Mouse (Mus musculus) forebrain, embryonic 16.5 days (tissue): Measurements from ENCODE around the gene Mapre3. TPM values are rescaled to one million over a fixed set of nuclear protein-coding genes. Genes with fewer than 3 reads are reported as not detected.

ENCODE experiments used
- ATAC-seq: fragments of 200-750 bp; cut with Nextera tagmentation; 2 replicates; pipeline ENCODE4 v1.8.0; 2017; ENCODE audit warnings: mild to moderate bottlenecking, moderate library complexity
- H3K27ac ChIP-seq: fragments of 300-500 bp; sonication (generic); 2 replicates; pipeline ENCODE4 v1.5.1; 2014; ENCODE audit warnings: low read length, control low read depth
- H3K27me3 ChIP-seq: fragments of 300-500 bp; sonication (generic); replicated peaks from 2 replicates; pipeline ENCODE4 v1.6.1; 2014; ENCODE audit warnings: low read length; ENCODE audit not compliant: control insufficient read depth, insufficient read depth
- H3K36me3 ChIP-seq: fragments of 300-500 bp; sonication (generic); 2 replicates; pipeline ENCODE4 v1.6.1; 2014; ENCODE audit not compliant: control insufficient read depth, insufficient read depth
- H3K4me1 ChIP-seq: fragments of 300-500 bp; sonication (generic); replicated peaks from 2 replicates; pipeline ENCODE4 v1.6.1; 2014; ENCODE audit warnings: low read length; ENCODE audit not compliant: control insufficient read depth, insufficient read depth
- H3K4me2 ChIP-seq: fragments of 300-500 bp; sonication (generic); 2 replicates; pipeline ENCODE4 v1.6.1; 2014; ENCODE audit warnings: mild to moderate bottlenecking, low read length, control low read depth
- H3K4me3 ChIP-seq: fragments of 300-500 bp; sonication (generic); replicated peaks from 2 replicates; pipeline ENCODE4 v1.5.1; 2014; ENCODE audit warnings: mild to moderate bottlenecking, low read length, control low read depth
- H3K9ac ChIP-seq: fragments of 300-500 bp; sonication (generic); replicated peaks from 2 replicates; pipeline ENCODE4 v1.6.1; 2014; ENCODE audit warnings: low read depth, low read length, control low read depth
- H3K9me3 ChIP-seq: fragments of 300-500 bp; sonication (generic); 2 replicates; pipeline ENCODE4 v1.6.1; 2016; ENCODE audit warnings: low read length; ENCODE audit not compliant: control insufficient read depth
- WGBS: fragments of 180-500 bp; shearing (Covaris S2); extraction: QIAGEN DNeasy Blood & Tissue Kit; methylation state at CpG from one replicate; pipeline ENCODE4 v1.1.7; 2014; 5-methylcytosine and 5-hydroxymethylcytosine counted together
- polyA plus RNA-seq: library from polyadenylated mRNA; unstranded; fragments of >200 nt; fragmentation: Nextera tagmentation; extraction: Ambion mirVana; gene quantifications from 2 replicates; pipeline ENCODE4 v1.2.1, GENCODE M21; 2015

Mapre3 gene
- polyA plus RNA-seq, 1 experiment from 2014 or later: 118 TPM

DNA sequence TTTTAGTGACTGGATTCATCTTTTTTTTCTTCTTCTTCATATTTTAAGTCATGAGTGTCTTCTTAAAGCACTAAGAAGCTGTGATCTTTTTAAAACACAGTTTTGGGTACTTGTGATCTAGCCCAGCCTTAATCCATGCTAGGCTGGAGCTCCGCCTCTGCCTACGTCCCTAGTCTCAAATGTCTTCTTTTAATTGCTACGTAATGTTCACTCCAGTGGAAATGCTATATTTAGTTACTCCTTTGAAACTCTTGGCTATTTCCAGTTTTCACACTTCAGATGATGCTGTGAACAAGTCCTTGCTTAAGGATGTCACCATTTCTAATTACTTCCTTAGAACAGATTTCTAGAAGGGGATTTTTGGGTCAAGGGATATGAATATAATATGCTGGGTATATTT is 24.4 kb upstream of the Mapre3 start:
- no peaks in the 10 kb centered on the region for H3K9me3 ChIP-seq
- no peak overlapping the region for H3K4me2 ChIP-seq
- 67% methylated on average over 3 of the region's 3 CpGs for WGBS
- H3K4me1 ChIP-seq: no peaks in the 10 kb centered on the region
- no peaks in the 10 kb centered on the region for H3K27me3 ChIP-seq
- H3K36me3 ChIP-seq: peaks cover 57% of the 10 kb centered on the region
- no peak overlapping the region for H3K9ac ChIP-seq
- no peak overlapping the region for H3K4me3 ChIP-seq
- 0 out of 2 replicates have a peak, but pooled peaks have one; percentile 25 for ATAC-seq
- H3K27ac ChIP-seq: no peak overlapping the region

DNA sequence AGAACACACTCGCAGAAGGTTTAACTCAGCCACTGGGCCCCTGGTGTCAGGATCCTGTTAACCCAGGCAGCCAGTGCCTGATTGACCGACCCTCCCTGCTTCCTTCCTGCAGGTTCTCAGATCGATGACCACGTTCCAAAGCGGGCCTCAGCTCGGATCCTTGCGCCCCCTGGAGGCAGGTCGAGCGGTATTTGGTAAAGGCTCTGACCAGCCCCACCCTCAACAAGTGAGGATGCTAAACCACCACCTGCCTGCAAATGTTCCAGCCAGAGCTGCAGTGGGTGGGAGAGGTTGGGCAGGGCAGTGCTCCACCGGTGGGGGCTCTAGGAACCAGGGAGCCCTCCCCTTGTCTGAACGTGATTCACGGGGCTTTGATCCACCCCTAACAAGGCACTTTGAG is 18.3 kb upstream of the Mapre3 start:
- H3K27ac ChIP-seq: no peak overlapping the region
- peak; percentile 39 for ATAC-seq
- no peak overlapping the region for H3K4me2 ChIP-seq
- 17% methylated on average over 12 of the region's 12 CpGs for WGBS
- H3K4me1 ChIP-seq: peaks cover 4% of the 10 kb centered on the region; the same call in 1 of the 2 replicates
- peaks cover 35% of the 10 kb centered on the region for H3K36me3 ChIP-seq
- H3K9ac ChIP-seq: no peak overlapping the region
- H3K9me3 ChIP-seq: no peaks in the 10 kb centered on the region
- no peaks in the 10 kb centered on the region for H3K27me3 ChIP-seq
- H3K4me3 ChIP-seq: no peak overlapping the region

DNA sequence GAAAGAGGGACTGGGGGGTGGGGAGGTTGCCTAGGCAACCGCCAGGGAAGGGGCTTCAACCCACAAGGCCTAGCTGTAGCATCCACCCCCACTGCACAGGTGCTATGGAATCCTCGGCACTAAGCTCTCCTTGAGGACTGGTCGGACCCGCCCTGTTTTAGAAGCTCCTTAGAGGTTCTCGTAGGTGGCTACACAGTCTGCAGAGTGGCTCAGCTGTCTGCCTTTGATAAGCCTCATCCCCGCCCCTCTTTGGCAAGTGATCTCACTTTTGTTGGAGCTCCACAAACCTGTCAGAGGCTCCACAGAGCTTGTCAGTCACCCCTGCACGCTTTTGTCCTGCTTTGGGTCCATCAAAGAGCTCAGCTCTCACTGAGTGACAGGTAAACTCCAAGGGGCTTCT is 17.0 kb upstream of the Mapre3 start:
- Histone ChIP-seq H3K9me3 (no peaks in the 10 kb centered on the region), H3K4me1 (peaks cover 4% of the 10 kb centered on the region; the same call in 1 of the 2 replicates), H3K27me3 (no peaks in the 10 kb centered on the region), H3K9ac (no peak overlapping the region), H3K4me2 (no peak overlapping the region), H3K36me3 (peaks cover 23% of the 10 kb centered on the region), H3K4me3 (no peak overlapping the region), H3K27ac (no peak overlapping the region)
- peak; percentile 62 for ATAC-seq
- 47% methylated on average over 7 of the region's 7 CpGs for whole genome bisulfite sequencing

DNA sequence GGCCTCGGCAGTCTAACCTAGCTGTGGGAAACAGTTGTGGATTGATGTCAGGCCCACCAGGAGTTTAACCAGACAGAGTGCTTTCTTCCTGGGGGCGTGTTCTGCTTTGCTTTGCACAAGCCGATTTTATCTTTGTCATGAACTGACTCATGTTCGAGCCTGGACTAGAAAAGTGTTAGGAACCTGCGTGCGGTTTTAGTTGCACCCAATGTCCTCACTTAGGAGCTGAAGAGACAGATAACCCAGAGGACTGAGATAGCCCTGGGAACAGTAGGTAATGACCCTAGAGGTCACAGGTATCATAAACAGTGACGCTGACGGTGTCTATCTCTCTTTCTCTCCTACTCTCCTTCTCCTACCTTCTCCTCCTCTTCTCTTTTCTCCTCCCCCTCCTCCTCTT is 16.5 kb upstream of the Mapre3 start:
- peaks cover 19% of the 10 kb centered on the region for H3K36me3 ChIP-seq
- no peak for ATAC-seq
- H3K4me3 ChIP-seq: no peak overlapping the region
- no peak overlapping the region for H3K27ac ChIP-seq
- no peaks in the 10 kb centered on the region for H3K27me3 ChIP-seq
- no peaks in the 10 kb centered on the region for H3K9me3 ChIP-seq
- H3K4me2 ChIP-seq: no peak overlapping the region
- peaks cover 4% of the 10 kb centered on the region; the same call in 1 of the 2 replicates for H3K4me1 ChIP-seq
- no peak overlapping the region for H3K9ac ChIP-seq
- WGBS: 84% methylated on average over 8 of the region's 8 CpGs

DNA sequence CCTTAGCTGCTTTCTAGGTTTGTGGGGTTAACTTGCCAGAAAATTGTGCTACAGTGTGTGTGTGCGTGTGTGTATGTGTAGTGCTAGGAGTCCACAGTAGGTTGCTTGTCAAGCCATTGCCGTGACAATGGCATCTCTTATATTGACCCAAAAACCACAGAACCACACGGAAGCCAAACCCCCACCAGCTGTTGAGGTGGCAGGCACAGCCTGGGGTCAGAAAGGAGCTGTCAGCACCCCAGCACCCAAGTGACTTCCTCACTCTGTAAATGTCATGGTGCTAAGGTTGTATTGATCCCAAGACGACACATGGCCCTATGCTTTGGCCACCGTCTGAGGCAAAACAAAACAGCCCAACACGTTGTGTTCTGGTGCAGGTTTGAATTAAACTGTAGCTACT is 15.5 kb upstream of the Mapre3 start:
- peaks cover 10% of the 10 kb centered on the region for H3K36me3 ChIP-seq
- H3K27me3 ChIP-seq: no peaks in the 10 kb centered on the region
- WGBS: 89% methylated on average over 6 of the region's 6 CpGs
- no peak for ATAC-seq
- H3K4me1 ChIP-seq: peaks cover 4% of the 10 kb centered on the region; the same call in 1 of the 2 replicates
- H3K4me2 ChIP-seq: no peak overlapping the region
- no peak overlapping the region for H3K9ac ChIP-seq
- no peak overlapping the region for H3K4me3 ChIP-seq
- no peaks in the 10 kb centered on the region for H3K9me3 ChIP-seq
- no peak overlapping the region for H3K27ac ChIP-seq

DNA sequence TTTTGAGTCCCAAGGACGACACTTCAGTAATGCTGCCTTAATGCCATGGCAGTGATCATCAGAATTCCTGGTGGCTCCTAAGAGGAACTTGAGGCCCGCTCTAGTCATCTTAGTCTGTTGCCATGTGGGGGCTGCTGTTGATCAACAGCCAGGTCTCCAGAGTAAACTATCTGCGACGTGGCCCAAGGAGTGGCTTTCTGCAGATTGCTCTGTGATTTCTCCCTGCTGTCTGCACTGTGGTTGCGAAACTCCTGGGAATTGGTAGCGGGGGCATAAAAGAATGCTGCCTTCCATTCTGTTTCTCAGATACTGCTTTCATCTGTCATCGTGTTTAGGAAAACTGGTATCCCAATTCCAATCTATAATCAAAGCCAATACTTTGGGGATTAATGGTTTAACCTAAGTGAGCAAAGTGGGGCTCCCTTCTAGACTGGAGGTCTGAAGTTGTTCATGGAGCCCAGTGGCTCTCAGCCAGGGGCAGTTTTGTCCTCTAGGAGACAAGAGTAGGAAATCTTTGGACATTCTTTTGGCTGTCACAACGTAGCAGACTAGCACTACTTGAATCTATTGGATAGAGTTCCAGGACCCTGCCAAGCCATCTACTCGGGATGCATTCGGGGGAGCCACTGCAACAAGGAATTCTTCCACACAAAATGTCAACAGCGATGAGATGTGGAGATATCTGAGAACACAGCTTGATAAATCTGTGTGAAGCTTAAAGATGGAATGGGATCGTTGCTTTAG is 11.5 kb upstream of the Mapre3 start:
- no peak for ATAC-seq
- 81% methylated on average over 12 of the region's 12 CpGs for WGBS
- H3K4me3 ChIP-seq: no peak overlapping the region

DNA sequence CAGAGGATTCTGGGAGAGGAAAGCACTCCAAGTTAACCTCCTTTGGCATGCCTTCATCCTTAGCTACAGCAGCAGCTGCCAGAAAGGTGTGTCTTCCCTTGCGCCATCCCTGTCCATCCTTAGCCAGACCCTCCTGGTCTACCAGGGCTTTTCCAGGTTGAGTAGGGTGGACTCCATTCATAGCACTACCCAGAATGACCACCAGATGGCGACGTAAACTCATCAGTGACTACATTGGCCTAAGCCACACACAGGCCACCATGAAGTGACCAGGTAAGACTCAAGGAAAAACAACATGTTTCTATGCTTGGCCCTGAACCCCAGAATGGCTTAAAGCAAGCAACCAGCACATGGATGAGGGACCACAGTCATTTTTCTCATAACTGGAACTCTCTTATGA is 8.3 kb upstream of the Mapre3 start:
- Histone ChIP-seq H3K27ac (no peak overlapping the region), H3K4me3 (no peak overlapping the region), H3K27me3 (no peaks in the 10 kb centered on the region), H3K9me3 (no peaks in the 10 kb centered on the region), H3K9ac (no peak overlapping the region), H3K4me2 (no peak overlapping the region), H3K36me3 (no peaks in the 10 kb centered on the region), H3K4me1 (no peaks in the 10 kb centered on the region)
- peak; percentile 82 for ATAC-seq
- 5% methylated on average over 3 of the region's 3 CpGs for WGBS

More for the DNA sequence above, 11.5 kb upstream of the Mapre3 start:
- no peak overlapping the region for H3K9ac ChIP-seq
- H3K36me3 ChIP-seq: no peaks in the 10 kb centered on the region; the same call in 1 of the 2 replicates
- H3K4me2 ChIP-seq: no peak overlapping the region
- H3K4me1 ChIP-seq: no peaks in the 10 kb centered on the region
- no peaks in the 10 kb centered on the region for H3K9me3 ChIP-seq
- no peaks in the 10 kb centered on the region for H3K27me3 ChIP-seq
- no peak overlapping the region for H3K27ac ChIP-seq

DNA sequence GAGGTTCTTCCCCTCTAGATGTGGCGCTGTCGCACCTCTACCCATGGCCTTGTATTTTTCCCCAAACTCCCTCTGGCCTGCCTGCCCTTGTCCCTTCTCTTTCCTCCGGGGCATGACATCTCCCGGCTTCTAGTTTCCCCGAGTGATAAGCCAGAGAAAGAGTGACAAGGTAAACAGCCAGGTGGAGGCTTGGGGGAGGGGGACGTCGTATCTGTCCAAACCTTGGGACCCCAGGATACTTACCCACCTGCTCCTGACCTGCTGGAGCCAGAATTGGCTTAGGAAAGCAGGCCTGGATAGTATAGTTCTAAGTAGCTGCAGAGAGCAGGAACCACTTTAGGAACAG is 652 bp downstream of the Mapre3 start:
- Histone ChIP-seq H3K9ac (peak overlapping the region; percentile 91), H3K4me1 (peaks cover 28% of the 10 kb centered on the region), H3K36me3 (no peaks in the 10 kb centered on the region), H3K9me3 (no peaks in the 10 kb centered on the region), H3K27ac (peak overlapping the region; percentile 89), H3K4me3 (peak overlapping the region; percentile 81), H3K27me3 (no peaks in the 10 kb centered on the region), H3K4me2 (peak overlapping the region; percentile 84)
- ATAC-seq: no peak
- 1% methylated on average over 7 of the region's 7 CpGs for WGBS

DNA sequence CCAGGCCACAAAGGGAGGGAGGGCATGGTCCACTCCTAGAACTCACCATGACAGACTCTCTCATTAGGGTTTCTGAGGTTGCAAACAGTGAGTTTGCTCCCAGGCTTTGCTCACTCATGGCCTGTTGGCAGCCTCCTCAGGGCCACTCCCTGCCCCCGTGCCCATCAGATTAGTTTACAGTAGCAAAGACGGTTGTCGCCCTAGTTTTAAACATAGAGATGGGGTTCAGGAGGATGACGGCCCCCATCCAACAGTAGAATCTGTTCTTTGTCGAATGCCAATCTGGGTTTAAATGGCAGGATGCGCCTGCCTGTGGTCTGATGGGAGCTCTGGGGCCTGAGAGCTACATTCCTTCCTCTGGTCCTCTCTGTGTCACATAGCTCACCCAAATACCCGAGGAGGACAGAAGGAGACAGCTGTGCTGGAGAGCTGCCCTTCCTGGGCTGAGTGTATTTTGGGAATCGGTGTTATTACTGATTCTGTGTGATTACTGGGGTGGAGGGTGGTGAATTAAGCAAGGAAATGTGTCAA is 1.9 kb downstream of the Mapre3 start:
- Histone ChIP-seq H3K4me2 (peak overlapping the region; percentile 84), H3K4me1 (peaks cover 28% of the 10 kb centered on the region), H3K27me3 (no peaks in the 10 kb centered on the region), H3K9ac (peak overlapping the region; percentile 13; the same call in 1 of the 2 replicates), H3K36me3 (no peaks in the 10 kb centered on the region), H3K4me3 (no peak overlapping the region; the same call in 1 of the 2 replicates), H3K27ac (no peak overlapping the region), H3K9me3 (no peaks in the 10 kb centered on the region)
- whole genome bisulfite sequencing: 62% methylated on average over 8 of the region's 8 CpGs
- no peak for ATAC-seq
